Mouse (Mus musculus): ENCODE measurements around the gene Gas1. TPM values are rescaled to one million over a fixed set of nuclear protein-coding genes. Genes with fewer than 3 reads are reported as not detected.

Gas1 gene
- 10 to 100 TPM; 14.6 to 17.4 TPM for total RNA-seq (2021)
- long read RNA-seq, experiment 1, transcript Gas1-202 (1 exons, 1,155 nt): major isoform, 16 of 18 reads
- long read RNA-seq, experiment 1, partial matches to known transcripts: 0 of 18 reads
- long read RNA-seq, experiment 1, other reads (novel, unspliced or antisense): 1 of 18 reads
- long read RNA-seq, experiment 2, transcript Gas1-202 (1 exons, 1,155 nt): major isoform, 15 of 18 reads
- long read RNA-seq, experiment 2, partial matches to known transcripts: 0 of 18 reads
- long read RNA-seq, experiment 2, other reads (novel, unspliced or antisense): 2 of 18 reads

GRCm38 (mm10) chr13:60177106-60177796 lies at the start of gene Gas1:
Gas1 (minus strand) TSS chr13:60177365.
- DNase-seq: peak; percentile 85 to 88
- intact Hi-C loops (cut with DNase I): loop anchor here (5.0 kb wide), 3 partner anchors 290 to 320 kb away; no protein-coding TSS in a partner anchor

GRCm38 (mm10) chr13:60226251-60226836 lies 49.2 kb upstream of the Gas1 start:
- intact Hi-C loops (cut with DNase I): no loop called here
- DNase-seq: peak in 1 of 2 experiments; percentile 23

- intact Hi-C loops (cut with DNase I): no loop called here
- DNase-seq: no peak
Observed at GRCm38 (mm10) chr13:60225736-60226135, 48.6 kb upstream of the Gas1 start.

DNA sequence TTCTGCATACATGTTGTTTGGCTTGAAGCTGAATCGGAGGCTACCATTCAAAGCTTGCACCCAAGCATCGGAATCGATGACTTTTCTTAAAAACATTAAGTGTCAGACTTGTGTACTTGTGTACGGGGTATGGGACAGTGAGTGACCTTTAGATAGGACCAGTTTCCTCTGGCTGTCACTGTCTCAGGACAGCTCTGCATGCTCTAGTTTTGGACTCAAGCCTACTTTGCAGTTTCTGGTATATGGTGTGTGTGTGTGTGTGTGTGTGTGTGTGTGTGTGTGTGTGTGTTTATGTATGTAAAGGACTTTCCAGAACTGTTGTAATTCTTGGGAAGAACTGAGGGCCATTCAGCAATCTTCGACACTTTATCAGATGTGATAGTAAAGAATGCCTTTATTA lies 48.1 kb upstream of the Gas1 start:
- intact Hi-C loops (cut with DNase I): no loop called here
- DNase-seq: no peak

DNA sequence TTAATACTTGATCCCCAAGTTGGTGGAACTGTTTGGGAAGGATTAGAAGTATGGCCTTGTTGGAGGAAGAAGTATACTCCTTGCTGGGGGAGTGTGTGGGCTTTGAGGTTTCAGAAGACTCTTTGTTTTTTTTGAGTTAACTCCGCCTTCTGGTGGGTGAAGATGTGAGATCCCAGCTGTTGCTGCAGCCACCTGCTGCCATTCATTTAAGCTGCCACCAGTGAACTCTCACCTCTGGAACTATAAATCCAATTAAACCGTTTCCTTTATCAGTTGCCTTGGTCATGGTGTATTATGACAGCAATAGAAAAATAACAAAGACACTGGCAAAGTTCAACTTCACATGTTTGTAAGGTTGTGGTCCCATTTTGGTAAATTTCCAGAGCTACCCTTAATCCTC lies 46.6 kb upstream of the Gas1 start:
- DNase-seq: no peak
- intact Hi-C loops (cut with DNase I): no loop called here

DNA sequence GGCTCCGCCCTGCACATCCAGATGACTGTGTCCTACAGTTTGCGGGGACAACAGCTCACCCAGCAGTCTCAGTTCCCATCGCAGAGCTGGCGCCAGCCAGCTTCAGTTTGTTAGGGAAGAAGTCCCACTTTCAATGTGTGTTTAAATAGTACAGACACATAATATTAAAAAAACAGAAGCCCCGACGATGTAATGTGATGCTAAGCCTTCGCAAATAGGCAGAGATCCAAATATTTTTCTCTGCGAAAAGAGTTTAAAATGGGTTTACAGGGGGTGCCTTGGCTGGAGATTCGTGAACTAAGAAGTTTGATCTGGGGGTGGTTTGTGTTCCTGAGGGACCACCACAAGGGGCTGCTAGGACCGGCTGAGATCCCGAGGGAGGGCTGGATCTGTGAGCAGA lies 45.2 kb upstream of the Gas1 start:
- intact Hi-C loops (cut with DNase I): no loop called here
- no peak for DNase-seq

- DNase-seq: no peak
- intact Hi-C loops (cut with DNase I): no loop called here
Observed at GRCm38 (mm10) chr13:60213896-60214295, 36.7 kb upstream of the Gas1 start.

- intact Hi-C loops (cut with DNase I): no loop called here
- no peak for DNase-seq
Observed at GRCm38 (mm10) chr13:60207135-60207601, 30.0 kb upstream of the Gas1 start.

DNA sequence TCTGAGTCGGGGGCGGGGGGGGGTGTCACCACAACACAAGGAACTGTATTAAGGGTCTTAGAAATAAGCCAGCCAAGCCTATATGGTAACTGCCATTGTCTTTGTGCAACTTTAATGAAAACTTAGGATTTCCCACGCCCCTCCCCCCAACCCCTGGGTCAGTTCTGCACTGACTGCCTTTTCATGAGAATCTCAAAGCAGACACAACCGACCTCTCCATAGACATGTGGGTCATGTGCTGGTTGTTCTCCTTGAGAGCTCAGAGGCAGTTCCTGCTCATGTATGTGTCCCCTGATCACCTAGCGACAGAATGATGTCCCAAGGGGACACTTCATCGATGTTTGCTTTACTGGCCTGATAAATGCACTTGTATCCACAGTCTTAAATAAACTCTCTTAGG lies 27.6 kb upstream of the Gas1 start:
- intact Hi-C loops (cut with DNase I): no loop called here

DNA sequence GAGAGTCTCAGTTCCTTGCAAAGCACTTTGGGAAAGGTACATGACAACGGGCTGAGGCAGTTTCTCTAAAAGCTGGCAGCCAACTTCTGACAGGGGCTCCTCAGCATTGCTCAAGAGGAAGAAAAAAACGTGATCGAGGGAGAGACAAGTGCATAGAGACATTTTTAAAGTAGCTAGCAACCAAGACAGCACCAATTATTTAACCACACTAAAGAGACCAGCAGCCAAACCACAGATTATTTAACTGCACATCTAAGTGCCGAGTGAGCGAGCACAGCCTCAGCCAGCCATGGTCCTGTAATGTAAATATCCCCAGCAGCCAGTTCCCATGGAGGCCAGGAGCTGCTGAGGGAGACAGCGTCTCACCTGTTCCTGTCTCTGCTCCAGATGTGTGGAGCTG lies 16.1 kb upstream of the Gas1 start:
- no peak for DNase-seq
- intact Hi-C loops (cut with DNase I): no loop called here

More for the DNA sequence above, 27.6 kb upstream of the Gas1 start:
- DNase-seq: no peak

GRCm38 (mm10) chr13:60189923-60190322 lies 12.8 kb upstream of the Gas1 start:
- DNase-seq: no peak
- intact Hi-C loops (cut with DNase I): no loop called here

DNA sequence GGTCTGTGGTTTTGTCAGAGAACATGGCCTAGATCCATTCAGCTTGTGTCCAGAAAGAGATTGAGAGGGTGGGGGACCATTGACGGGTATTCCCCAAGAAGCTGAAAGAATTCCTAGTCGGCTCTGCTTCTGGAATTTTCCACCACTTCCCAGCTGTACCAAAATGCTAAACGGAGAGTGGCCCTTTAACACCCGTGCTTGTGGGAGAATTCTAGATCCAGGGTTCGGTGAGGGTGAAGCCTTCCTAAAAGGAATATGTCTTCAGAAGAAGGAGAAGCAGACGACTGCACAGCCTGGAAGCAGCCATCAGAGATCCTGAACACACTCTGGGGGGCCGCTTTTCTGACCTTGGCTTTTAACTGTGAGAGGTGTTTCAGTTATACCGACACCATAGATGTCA lies 11.8 kb upstream of the Gas1 start:
- intact Hi-C loops (cut with DNase I): no loop called here

GRCm38 (mm10) chr13:60187276-60187675 lies 10.1 kb upstream of the Gas1 start:
- intact Hi-C loops (cut with DNase I): no loop called here
- no peak for DNase-seq

More for the DNA sequence above, 11.8 kb upstream of the Gas1 start:
- DNase-seq: no peak

- no peak for DNase-seq
- intact Hi-C loops (cut with DNase I): no loop called here
Observed at GRCm38 (mm10) chr13:60182346-60182745, 5.2 kb upstream of the Gas1 start.

DNA sequence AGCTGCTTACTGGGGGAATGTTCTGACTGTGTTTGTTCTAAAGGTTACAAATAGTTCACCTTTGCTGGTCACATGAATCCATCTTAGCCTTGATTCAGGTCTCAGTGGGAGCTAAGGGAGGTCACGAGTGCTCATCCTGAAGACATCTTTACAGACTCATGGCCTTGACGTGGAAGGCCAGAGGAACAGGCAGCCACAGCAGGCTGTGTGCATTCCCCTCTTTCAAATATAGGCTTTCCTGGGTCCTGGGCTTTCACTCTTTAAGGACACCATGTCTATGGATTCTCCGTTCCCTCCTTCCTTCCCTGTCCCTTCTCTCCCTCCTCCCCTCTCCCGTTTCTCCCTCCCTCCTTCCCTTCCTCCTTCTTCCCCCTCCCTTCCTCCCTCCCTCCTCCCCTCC lies 2.5 kb upstream of the Gas1 start:
- no peak for DNase-seq
- intact Hi-C loops (cut with DNase I): loop anchor here (5.0 kb wide), 3 partner anchors 288 to 322 kb away; no protein-coding TSS in a partner anchor

- peak; percentile 93 to 98 for DNase-seq
- intact Hi-C loops (cut with DNase I): loop anchor here (5.0 kb wide), 3 partner anchors 289 to 321 kb away; no protein-coding TSS in a partner anchor
Observed at GRCm38 (mm10) chr13:60178416-60178815, 1.3 kb upstream of the Gas1 start.

GRCm38 (mm10) chr13:60177797-60178110 lies 589 bp upstream of the Gas1 start:
- no peak for DNase-seq
- intact Hi-C loops (cut with DNase I): loop anchor here (5.0 kb wide), 3 partner anchors 290 to 320 kb away; no protein-coding TSS in a partner anchor

GRCm38 (mm10) chr13:60176776-60177105 lies 424 bp downstream of the Gas1 start:
- no peak for DNase-seq
- intact Hi-C loops (cut with DNase I): loop anchor here (5.0 kb wide), 3 partner anchors 289 to 319 kb away; no protein-coding TSS in a partner anchor

DNA sequence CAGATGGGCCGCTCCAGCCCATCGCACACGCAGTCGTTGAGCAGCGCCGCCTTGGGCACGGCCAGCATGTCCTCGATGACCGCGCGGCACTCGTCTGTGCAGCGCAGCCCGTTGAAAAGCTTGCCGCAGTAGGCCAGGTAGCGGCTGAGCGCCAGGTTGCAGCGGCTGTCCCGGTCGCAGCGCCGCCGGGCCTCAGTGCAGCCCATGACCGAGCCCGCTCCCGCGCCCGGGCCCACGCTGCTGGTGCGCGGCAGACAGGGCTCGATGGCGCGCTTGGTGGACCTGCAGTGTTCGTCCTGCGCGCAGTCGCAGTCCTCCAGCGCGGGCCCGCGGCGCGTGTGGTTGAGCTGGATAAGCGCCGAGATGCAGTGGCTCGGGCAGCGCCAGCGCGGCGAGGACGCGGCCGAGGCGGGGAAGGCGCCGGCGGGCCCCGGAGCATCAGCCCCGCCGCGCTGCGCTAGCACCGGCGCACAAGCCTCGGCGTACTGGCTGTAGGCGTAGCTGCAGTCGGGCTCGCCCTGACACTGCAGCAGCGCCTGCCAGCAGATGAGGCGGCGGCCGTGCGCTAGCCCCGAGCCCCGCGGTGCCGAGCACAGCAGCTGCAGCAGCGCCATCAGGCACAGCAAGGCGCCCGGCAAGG lies 909 bp downstream of the Gas1 start:
- DNase-seq: peak; percentile 27 to 55
- intact Hi-C loops (cut with DNase I): loop anchor here (5.0 kb wide), 3 partner anchors 289 to 319 kb away; no protein-coding TSS in a partner anchor

- intact Hi-C loops (cut with DNase I): loop anchor here (5.0 kb wide), 3 partner anchors 288 to 318 kb away; no protein-coding TSS in a partner anchor
- DNase-seq: peak in 1 of 2 experiments; percentile 27
Observed at GRCm38 (mm10) chr13:60175490-60176135, 1.6 kb downstream of the Gas1 start.

All from gastrocnemius, postnatal 36 days (tissue).